Comparison of ENCODE assay signal across 44 mouse cellular contexts in genomic region chrX:73225365-73225764, GRCm38 (mm10). TPM values are rescaled to one million over a fixed set of nuclear protein-coding genes. Genes with fewer than 3 reads are reported as not detected.
"Had no signal": no experiment of that assay in that cellular context is flagged by ENCODE, and none has a peak within 500 bp of the region (broad histone marks: within the 10 kb centered on the region; RNA-seq: fewer than 3 reads in every experiment).

No protein-coding gene starts in this region.

- ATAC-seq: liver, embryonic 12.5 days; liver, postnatal 0 days; midbrain, embryonic 13.5 days; midbrain, embryonic 15.5 days; midbrain, embryonic 16.5 days had no signal

- H3K36me3 ChIP-seq: limb, embryonic 10.5 days; limb, embryonic 12.5 days; limb, embryonic 13.5 days; limb, embryonic 15.5 days; liver, embryonic 12.5 days; liver, embryonic 13.5 days; liver, embryonic 15.5 days; lung, embryonic 15.5 days; midbrain, embryonic 10.5 days; midbrain, embryonic 12.5 days; midbrain, embryonic 13.5 days; midbrain, embryonic 15.5 days had no signal

- H3K9me3 ChIP-seq: limb, embryonic 10.5 days; limb, embryonic 12.5 days; limb, embryonic 13.5 days; limb, embryonic 15.5 days; liver, embryonic 12.5 days; liver, embryonic 13.5 days; liver, embryonic 15.5 days; lung, embryonic 15.5 days; megakaryocyte, embryonic 14.5 days; midbrain, embryonic 10.5 days; midbrain, embryonic 12.5 days; midbrain, embryonic 13.5 days; midbrain, embryonic 15.5 days had no signal

- H3K4me1 ChIP-seq: limb, embryonic 12.5 days; limb, embryonic 15.5 days; lung, embryonic 15.5 days; midbrain, embryonic 12.5 days had no signal

- H3K27me3 ChIP-seq: liver, embryonic 13.5 days; lung, embryonic 15.5 days; midbrain, embryonic 12.5 days; midbrain, embryonic 13.5 days; midbrain, embryonic 15.5 days had no signal

- DNase-seq: liver; liver, embryonic 13.5 days; liver, postnatal 0 days; lung, adult 18-20 months; lung, adult 2 months; lung, embryonic 14.5 days; lung, postnatal 10 days; lung, postnatal 14 days; lung, postnatal 36 days; lung, postnatal 4 days; midbrain, embryonic 14.5 days had no signal

- H3K4me2 ChIP-seq: limb, embryonic 12.5 days; limb, embryonic 13.5 days; limb, embryonic 15.5 days; liver, embryonic 11.5 days; liver, embryonic 12.5 days; liver, embryonic 13.5 days; liver, embryonic 15.5 days; lung, embryonic 14.5 days; lung, embryonic 15.5 days; midbrain, embryonic 11.5 days; midbrain, embryonic 12.5 days; midbrain, embryonic 13.5 days; midbrain, embryonic 15.5 days had no signal

- H3K9ac ChIP-seq: limb, embryonic 12.5 days; limb, embryonic 13.5 days; limb, embryonic 15.5 days; liver, embryonic 12.5 days; liver, embryonic 13.5 days; liver, embryonic 14.5 days; liver, embryonic 15.5 days; liver, postnatal 0 days; lung, embryonic 14.5 days; lung, embryonic 15.5 days; midbrain, embryonic 12.5 days; midbrain, embryonic 13.5 days; midbrain, embryonic 15.5 days had no signal

- H3K27ac ChIP-seq: left cerebral cortex, adult 2 months; limb, embryonic 10.5 days; limb, embryonic 12.5 days; limb, embryonic 13.5 days; limb, embryonic 15.5 days; liver, embryonic 12.5 days; liver, embryonic 13.5 days; liver, embryonic 14.5 days; liver, embryonic 15.5 days; lung, embryonic 15.5 days; macrophage; midbrain, embryonic 10.5 days; midbrain, embryonic 12.5 days; midbrain, embryonic 13.5 days; midbrain, embryonic 15.5 days had no signal

- H3K4me3 ChIP-seq: left cerebral cortex, adult 2 months; limb, embryonic 10.5 days; limb, embryonic 12.5 days; limb, embryonic 13.5 days; limb, embryonic 15.5 days; liver, embryonic 12.5 days; liver, embryonic 13.5 days; liver, embryonic 15.5 days; lung, embryonic 15.5 days; megakaryocyte, embryonic 14.5 days; midbrain, embryonic 10.5 days; midbrain, embryonic 12.5 days; midbrain, embryonic 13.5 days; midbrain, embryonic 15.5 days; myocyte had no signal

RNA-seq across cellular contexts. Expression of gene Xlr4b, which starts 11.2 kb away (rescaled TPM):
- total RNA-seq: liver, adult 2 months; midbrain, postnatal 0 days had no signal
- polyA plus RNA-seq: liver, adult 2 months had no signal

RNA-seq across cellular contexts. Expression of gene Xlr4c, which starts 17.6 kb away (rescaled TPM):
- total RNA-seq: left cerebral cortex, adult 18-20 months; left cerebral cortex, adult 2 months; left cerebral cortex, postnatal 14 days; left cerebral cortex, postnatal 25 days; left cerebral cortex, postnatal 36 days; midbrain, postnatal 0 days had no signal
- polyA plus RNA-seq: limb, embryonic 10.5 days; limb, embryonic 11.5 days; limb, embryonic 12.5 days; limb, embryonic 13.5 days; liver, adult 2 months; lung, embryonic 15.5 days; midbrain, embryonic 10.5 days; midbrain, embryonic 12.5 days; midbrain, embryonic 16.5 days had no signal

RNA-seq across cellular contexts. Expression of gene Xlr3b, which starts 33.4 kb away (rescaled TPM):
- total RNA-seq: liver, adult 2 months had no signal
- polyA plus RNA-seq: liver, adult 2 months had no signal

RNA-seq across cellular contexts. Expression of gene Xlr3c, which starts 39.8 kb away (rescaled TPM):
- total RNA-seq: left cerebral cortex, adult 18-20 months; left cerebral cortex, adult 2 months; left cerebral cortex, adult 8-10 months; left cerebral cortex, postnatal 10 days; left cerebral cortex, postnatal 14 days; left cerebral cortex, postnatal 25 days; left cerebral cortex, postnatal 36 days; liver, adult 2 months; megakaryocyte progenitor cell, adult 5-6 weeks; megakaryocyte-erythroid progenitor cell, adult 5-6 weeks; midbrain, postnatal 0 days; monocyte, adult 5-6 weeks had no signal
- polyA plus RNA-seq: liver, adult 2 months; liver, embryonic 11.5 days; liver, embryonic 12.5 days; liver, embryonic 13.5 days; liver, embryonic 14.5 days; liver, embryonic 15.5 days; liver, embryonic 16.5 days; liver, postnatal 0 days; lung, adult 2 months; lung, embryonic 14.5 days; lung, embryonic 15.5 days; lung, embryonic 16.5 days; macrophage; midbrain, embryonic 10.5 days; midbrain, embryonic 16.5 days had no signal
